Mouse (Mus musculus) forebrain, embryonic 14.5 days (tissue): Measurements from ENCODE around the gene Ifit2. TPM values are rescaled to one million over a fixed set of nuclear protein-coding genes. Genes with fewer than 3 reads are reported as not detected.

Experiments used
- ATAC-seq: fragments of 200-750 bp; cut with Nextera tagmentation; 2 replicates; pipeline ENCODE4 v1.8.0; 2017; ENCODE audit warnings: mild to moderate bottlenecking, moderate library complexity
- DNase-seq: peaks from one replicate; pipeline ENCODE4 v3.0.0-alpha.2; 2015; ENCODE audit warnings: low spot score
- H3K27ac ChIP-seq: fragments of 300-500 bp; sonication (generic); 2 replicates; pipeline ENCODE4 v1.5.1; 2014; ENCODE audit warnings: low read depth, mild to moderate bottlenecking, control low read depth, low read length, moderate library complexity
- H3K27me3 ChIP-seq: fragments of 300-500 bp; sonication (generic); replicated peaks from 2 replicates; pipeline ENCODE4 v1.6.1; 2014; ENCODE audit warnings: low read length, control low read depth, mixed read lengths; ENCODE audit not compliant: control insufficient read depth, insufficient read depth
- H3K36me3 ChIP-seq: fragments of 300-500 bp; sonication (generic); 2 replicates; pipeline ENCODE4 v1.6.1; 2014; ENCODE audit warnings: low read length, control low read depth; ENCODE audit not compliant: control insufficient read depth, insufficient read depth
- H3K4me1 ChIP-seq: fragments of 300-500 bp; sonication (generic); 2 replicates; pipeline ENCODE4 v1.6.1; 2014; ENCODE audit warnings: antibody characterized with exemption, low read length, control low read depth; ENCODE audit not compliant: control insufficient read depth, insufficient read depth
- H3K4me2 ChIP-seq: fragments of 300-500 bp; sonication (generic); 2 replicates; pipeline ENCODE4 v1.6.1; 2014; ENCODE audit warnings: mild to moderate bottlenecking, control low read depth, low read length
- H3K4me3 ChIP-seq: fragments of 300-500 bp; sonication (generic); 2 replicates; pipeline ENCODE4 v1.5.1; 2014; ENCODE audit warnings: low read depth, low read length, control low read depth
- H3K9ac ChIP-seq: fragments of 300-500 bp; sonication (generic); 2 replicates; pipeline ENCODE4 v1.6.1; 2014; ENCODE audit warnings: mild to moderate bottlenecking, low read length, control low read depth, moderate library complexity
- H3K9me3 ChIP-seq: fragments of 300-500 bp; sonication (generic); replicated peaks from 2 replicates; pipeline ENCODE4 v1.6.1; 2016; ENCODE audit warnings: low read length, control low read depth, mixed read lengths; ENCODE audit not compliant: control insufficient read depth
- WGBS: fragments of 180-500 bp; shearing (Covaris S2); extraction: QIAGEN DNeasy Blood & Tissue Kit; methylation state at CpG from one replicate; pipeline ENCODE4 v1.1.7; 2014; 5-methylcytosine and 5-hydroxymethylcytosine counted together
- polyA plus RNA-seq: library from polyadenylated mRNA; unstranded; fragments of >200 nt; fragmentation: Nextera tagmentation; extraction: Ambion mirVana; gene quantifications from 2 replicates; pipeline ENCODE4 v1.2.1, GENCODE M21; 2014

Gene Ifit2
- polyA plus RNA-seq, 1 experiment from 2014 or later, result 8.3 TPM

GRCm38 (mm10) chr19:34553522-34553921 is 3.0 kb downstream of the Ifit2 start:
- no peak overlapping the region for H3K27ac ChIP-seq
- WGBS, result 80% methylated on average over 3 of the region's 3 CpGs
- no peak overlapping the region for H3K9ac ChIP-seq
- no peak overlapping the region for H3K4me3 ChIP-seq
- H3K4me2 ChIP-seq, result no peak overlapping the region
- no peaks in the 10 kb centered on the region for H3K36me3 ChIP-seq
- no peak for ATAC-seq
- H3K9me3 ChIP-seq, result no peaks in the 10 kb centered on the region
- DNase-seq, result no peak
- no peaks in the 10 kb centered on the region for H3K27me3 ChIP-seq
- H3K4me1 ChIP-seq, result no peaks in the 10 kb centered on the region

- Histone ChIP-seq H3K4me2 (no peak overlapping the region), H3K4me3 (no peak overlapping the region), H3K9ac (no peak overlapping the region), H3K27me3 (no peaks in the 10 kb centered on the region), H3K36me3 (no peaks in the 10 kb centered on the region), H3K27ac (no peak overlapping the region), H3K4me1 (no peaks in the 10 kb centered on the region), H3K9me3 (no peaks in the 10 kb centered on the region)
- ATAC-seq (no peak), DNase-seq (no peak)
Measured at GRCm38 (mm10) chr19:34554061-34554460, 3.6 kb downstream of the Ifit2 start.

GRCm38 (mm10) chr19:34556621-34557020 is 6.1 kb downstream of the Ifit2 start:
- ATAC-seq (no peak), DNase-seq (no peak)
- Histone ChIP-seq H3K4me1 (no peaks in the 10 kb centered on the region), H3K36me3 (no peaks in the 10 kb centered on the region), H3K9ac (no peak overlapping the region), H3K9me3 (no peaks in the 10 kb centered on the region), H3K4me3 (no peak overlapping the region), H3K4me2 (no peak overlapping the region), H3K27ac (no peak overlapping the region), H3K27me3 (no peaks in the 10 kb centered on the region)
- WGBS, result 67% methylated on average over 3 of the region's 3 CpGs

- ATAC-seq (no peak), DNase-seq (no peak)
- H3K4me2 ChIP-seq, result no peak overlapping the region
Measured at GRCm38 (mm10) chr19:34562556-34562955, 12.1 kb downstream of the Ifit2 start.

DNA sequence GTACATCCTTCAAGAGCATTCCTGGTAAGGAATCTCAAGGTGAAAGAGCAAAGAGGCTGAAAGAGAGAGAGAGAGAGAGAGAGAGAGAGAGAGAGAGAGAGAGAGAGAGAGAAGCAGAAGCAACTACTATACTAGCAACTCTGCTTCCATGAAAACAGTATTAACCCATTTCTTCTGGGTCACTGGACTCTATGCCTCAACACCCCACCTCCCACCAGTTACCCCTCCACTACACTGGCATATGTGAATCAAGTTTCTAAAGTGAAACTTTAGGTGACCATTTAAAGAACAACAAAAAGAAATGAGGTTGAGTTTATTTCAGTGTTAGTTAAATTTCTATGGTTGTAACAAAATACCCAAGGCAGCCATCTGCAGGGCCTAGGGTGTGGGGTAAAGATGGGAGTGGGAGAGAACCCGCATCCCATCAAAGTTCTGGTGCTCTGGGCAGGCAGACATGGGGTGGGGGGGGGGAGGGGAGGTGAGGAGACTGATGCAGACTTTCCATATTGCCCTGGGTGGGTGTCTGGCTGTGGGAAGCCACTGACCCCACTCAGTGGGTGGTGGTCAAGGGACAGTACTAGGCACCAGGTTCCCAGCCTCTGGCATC is 15.8 kb downstream of the Ifit2 start:
- H3K4me3 ChIP-seq, result no peak overlapping the region
- H3K4me1 ChIP-seq, result no peaks in the 10 kb centered on the region
- H3K9me3 ChIP-seq, result no peaks in the 10 kb centered on the region
- 71% methylated on average over 1 of the region's 1 CpGs for WGBS
- H3K4me2 ChIP-seq, result no peak overlapping the region
- no peak for ATAC-seq
- no peaks in the 10 kb centered on the region for H3K27me3 ChIP-seq
- H3K36me3 ChIP-seq, result no peaks in the 10 kb centered on the region
- no peak overlapping the region for H3K9ac ChIP-seq
- no peak for DNase-seq
- no peak overlapping the region for H3K27ac ChIP-seq

More at GRCm38 (mm10) chr19:34562556-34562955, 12.1 kb downstream of the Ifit2 start:
- H3K27ac ChIP-seq, result no peak overlapping the region
- no peak overlapping the region for H3K9ac ChIP-seq
- no peaks in the 10 kb centered on the region for H3K27me3 ChIP-seq
- no peak overlapping the region for H3K4me3 ChIP-seq
- no peaks in the 10 kb centered on the region for H3K4me1 ChIP-seq
- no peaks in the 10 kb centered on the region for H3K9me3 ChIP-seq
- no peaks in the 10 kb centered on the region for H3K36me3 ChIP-seq

DNA sequence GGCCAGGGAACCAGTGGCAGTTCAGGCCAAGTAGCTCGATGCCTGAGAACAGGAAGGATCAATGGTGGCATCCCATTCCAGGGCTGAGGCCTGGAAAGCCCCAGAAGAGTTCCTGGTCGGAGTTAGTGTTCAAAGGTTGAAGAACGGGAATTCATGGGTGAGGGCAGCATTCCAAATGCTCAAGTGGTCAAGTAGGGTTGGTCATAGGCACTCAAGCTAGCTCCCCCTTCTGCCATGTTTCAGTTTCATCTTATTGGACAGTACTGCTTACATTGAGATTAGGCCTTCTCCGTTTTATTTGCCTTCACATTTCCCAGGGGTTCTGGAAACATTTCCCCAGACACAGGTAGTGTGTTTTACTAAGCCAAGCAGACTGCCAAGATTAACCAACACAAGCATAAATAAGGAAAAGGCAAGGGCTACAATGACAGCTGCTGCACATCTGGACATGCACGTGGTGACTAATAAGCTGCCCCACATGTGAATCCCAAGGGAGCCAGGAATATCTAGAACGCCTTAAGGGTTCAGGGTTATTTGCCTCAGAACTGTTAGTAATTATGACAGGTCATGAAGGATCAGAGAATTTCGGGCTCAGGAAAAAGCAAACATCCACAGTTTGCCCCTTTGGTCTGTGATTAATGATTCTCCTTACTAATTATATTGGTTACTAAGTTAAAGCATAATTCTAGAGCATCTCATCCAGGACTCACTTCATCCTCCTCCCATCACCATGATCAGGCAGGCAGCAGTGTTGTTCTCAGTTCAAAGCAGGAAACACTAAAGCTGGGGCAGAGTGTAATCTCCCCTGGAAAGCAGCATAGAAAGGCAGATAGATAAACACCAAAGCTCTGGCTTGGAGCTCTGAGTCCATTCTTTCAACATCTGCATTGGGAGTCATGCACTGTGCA is 18.7 kb downstream of the Ifit2 start:
- H3K4me2 ChIP-seq, result no peak overlapping the region
- H3K4me1 ChIP-seq, result no peaks in the 10 kb centered on the region
- 0 out of 2 replicates have a peak, but pooled peaks cover 3% of the 10 kb centered on the region for H3K36me3 ChIP-seq
- no peaks in the 10 kb centered on the region for H3K27me3 ChIP-seq
- 90% methylated on average over 7 of the region's 7 CpGs for WGBS
- DNase-seq, result no peak
- ATAC-seq, result no peak
- no peak overlapping the region for H3K4me3 ChIP-seq
- no peak overlapping the region for H3K27ac ChIP-seq
- H3K9me3 ChIP-seq, result no peaks in the 10 kb centered on the region
- no peak overlapping the region for H3K9ac ChIP-seq

- H3K4me2 ChIP-seq, result no peak overlapping the region
- H3K4me1 ChIP-seq, result no peaks in the 10 kb centered on the region
- DNase-seq (no peak), ATAC-seq (no peak)
- no peaks in the 10 kb centered on the region for H3K9me3 ChIP-seq
- H3K4me3 ChIP-seq, result no peak overlapping the region
- 0 out of 2 replicates have a peak, but pooled peaks cover 3% of the 10 kb centered on the region for H3K36me3 ChIP-seq
- no peaks in the 10 kb centered on the region for H3K27me3 ChIP-seq
- H3K27ac ChIP-seq, result no peak overlapping the region
- no peak overlapping the region for H3K9ac ChIP-seq
- 85% methylated on average over 4 of the region's 4 CpGs for WGBS
Measured at GRCm38 (mm10) chr19:34569896-34570476, 19.5 kb downstream of the Ifit2 start.

DNA sequence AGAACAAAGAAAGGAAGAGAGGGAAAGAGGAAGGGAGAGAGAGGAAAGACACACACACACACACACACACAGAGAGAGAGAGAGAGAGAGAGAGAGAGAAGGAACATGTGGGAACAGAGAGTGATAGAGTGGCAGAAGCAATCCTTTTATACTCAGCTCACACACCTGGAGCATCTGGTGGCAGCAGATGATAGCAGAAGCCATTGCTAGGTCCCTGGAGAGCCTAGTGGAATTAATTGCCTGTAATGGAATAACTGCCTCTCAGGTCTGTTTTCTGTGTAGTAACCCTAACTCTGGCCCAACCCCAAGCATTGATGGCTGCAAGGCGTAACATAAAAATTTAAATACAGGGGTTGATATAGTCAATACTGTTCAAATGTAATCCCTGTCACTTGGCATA is 20.6 kb downstream of the Ifit2 start:
- Histone ChIP-seq H3K9me3 (no peaks in the 10 kb centered on the region), H3K36me3 (0 out of 2 replicates have a peak, but pooled peaks cover 3% of the 10 kb centered on the region), H3K4me2 (no peak overlapping the region), H3K4me1 (no peaks in the 10 kb centered on the region), H3K4me3 (no peak overlapping the region), H3K9ac (no peak overlapping the region), H3K27me3 (no peaks in the 10 kb centered on the region), H3K27ac (no peak overlapping the region)
- DNase-seq, result no peak
- no peak for ATAC-seq
- 91% methylated on average over 1 of the region's 1 CpGs for WGBS

- no peaks in the 10 kb centered on the region for H3K9me3 ChIP-seq
- no peak for ATAC-seq
- no peak overlapping the region for H3K27ac ChIP-seq
- H3K4me1 ChIP-seq, result no peaks in the 10 kb centered on the region
- 0 out of 2 replicates have a peak, but pooled peaks cover 3% of the 10 kb centered on the region for H3K36me3 ChIP-seq
- no peak overlapping the region for H3K9ac ChIP-seq
- H3K4me2 ChIP-seq, result no peak overlapping the region
- WGBS, result 95% methylated on average over 5 of the region's 5 CpGs
- no peaks in the 10 kb centered on the region for H3K27me3 ChIP-seq
- no peak for DNase-seq
- H3K4me3 ChIP-seq, result no peak overlapping the region
Measured at GRCm38 (mm10) chr19:34573650-34574049, 23.2 kb downstream of the Ifit2 start.
